Mouse (Mus musculus) C2C12 (cell line): ENCODE results near the gene Ier5.

Source experiments
- CTCF ChIP-seq: IDR thresholded peaks from one replicate; pipeline ENCODE4 v1.5.1; 2011; ENCODE audit not compliant: control insufficient read depth, insufficient read depth, insufficient read length
- FOSL1 ChIP-seq: IDR thresholded peaks from one replicate; pipeline ENCODE4 v1.8.0; 2011; ENCODE audit warnings: mild to moderate bottlenecking, low read length; ENCODE audit not compliant: poor library complexity, insufficient read depth, severe bottlenecking
- MAX ChIP-seq: IDR thresholded peaks from one replicate; pipeline ENCODE4 v1.6.1; 2011; ENCODE audit warnings: mild to moderate bottlenecking, control low read depth
- MYOD1 ChIP-seq: IDR thresholded peaks from one replicate; pipeline ENCODE4 v1.6.1; 2011; ENCODE audit warnings: low read depth; ENCODE audit not compliant: control insufficient read depth, insufficient read length
- USF1 ChIP-seq: IDR thresholded peaks from one replicate; pipeline ENCODE4 v1.6.1; 2011; ENCODE audit warnings: low read depth, mild to moderate bottlenecking, control low read depth, moderate library complexity

DNA sequence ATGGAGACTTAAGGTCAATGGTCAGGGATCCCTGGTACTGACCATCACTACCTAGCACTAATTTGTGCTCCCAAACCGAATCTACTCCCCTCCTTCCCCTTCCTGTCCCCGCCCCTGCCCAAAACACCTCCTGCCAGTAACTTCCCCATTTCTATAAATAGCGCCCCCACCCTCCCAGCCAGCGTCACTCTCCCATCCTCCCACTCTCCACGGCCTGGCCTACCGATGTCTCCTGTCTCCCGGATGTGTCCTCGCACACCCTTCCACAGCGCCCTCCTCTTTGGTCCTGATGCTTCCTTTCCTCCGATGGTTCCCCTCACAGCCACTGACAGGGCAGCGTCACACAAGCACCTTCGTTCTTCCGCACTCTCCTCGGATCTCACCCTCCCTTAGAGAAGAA is 39.9 kb downstream of the Ier5 start:
- no peak for TF ChIP-seq CTCF
- TF ChIP-seq USF1: no peak
- no peak for TF ChIP-seq MAX
- TF ChIP-seq MYOD1: no peak
- no peak for TF ChIP-seq FOSL1
